Mouse (Mus musculus): Measurements from ENCODE around the gene Insyn1.

The Insyn1 gene

DNA sequence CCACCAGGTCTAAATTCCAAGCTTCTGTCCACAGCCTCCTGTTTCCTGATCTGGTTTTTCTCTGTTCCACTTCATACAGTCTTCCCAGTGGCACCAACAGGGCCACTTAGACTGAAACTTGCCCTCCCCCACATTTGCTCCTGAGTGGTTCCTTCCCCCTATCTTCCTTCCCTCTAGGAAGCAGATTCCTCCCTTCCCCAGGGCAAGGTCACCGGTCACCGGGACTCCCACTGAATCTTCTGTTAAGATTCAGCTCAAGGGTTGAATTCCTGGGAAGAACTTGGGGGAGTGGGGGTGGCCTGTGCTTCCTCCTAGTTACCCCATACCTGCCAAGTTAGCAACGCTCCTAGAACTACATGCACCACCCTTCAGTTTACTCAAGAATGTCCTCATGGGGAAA lies 1.3 kb upstream of the Insyn1 start:
- no peak for DNase-seq (ENCODE audit: low spot score)

DNA sequence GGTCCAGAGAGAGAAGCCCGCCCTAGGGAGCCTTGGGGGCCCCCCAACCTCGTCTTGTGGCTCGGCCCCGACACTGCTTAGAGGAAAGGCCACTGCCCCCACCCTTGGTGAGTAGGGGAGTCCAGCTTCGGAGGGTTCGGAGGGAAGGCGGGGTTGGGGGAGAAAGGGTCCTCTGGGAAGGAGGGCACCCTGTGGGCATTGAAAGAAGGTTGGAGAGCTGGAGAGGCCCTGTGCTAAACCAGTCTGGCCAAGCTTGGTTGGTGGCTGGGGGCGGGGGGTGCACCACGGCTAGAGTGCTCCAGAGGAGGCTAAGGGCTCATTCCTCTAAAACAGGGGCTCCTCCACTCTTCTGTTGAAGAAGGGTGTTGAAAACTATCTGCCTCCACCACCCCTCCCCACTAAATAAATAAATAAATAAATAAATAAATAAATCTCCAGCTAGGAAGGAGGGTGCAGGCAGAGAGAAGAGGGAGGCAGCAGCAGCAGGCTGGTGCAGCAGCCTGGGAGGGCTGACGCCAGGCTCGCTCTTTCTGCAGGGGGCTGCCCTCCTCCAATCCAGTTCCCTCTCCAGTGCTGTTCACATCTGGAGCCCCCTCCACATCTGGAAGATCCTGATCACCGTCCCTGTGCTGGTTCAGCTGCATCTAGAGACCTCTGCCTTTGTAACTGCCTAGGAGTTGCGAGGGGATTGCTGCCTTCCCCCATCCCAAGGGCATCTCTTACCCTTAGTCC lies 896 bp downstream of the Insyn1 start:
- DNase-seq (ENCODE audit: low spot score) = no peak

DNA sequence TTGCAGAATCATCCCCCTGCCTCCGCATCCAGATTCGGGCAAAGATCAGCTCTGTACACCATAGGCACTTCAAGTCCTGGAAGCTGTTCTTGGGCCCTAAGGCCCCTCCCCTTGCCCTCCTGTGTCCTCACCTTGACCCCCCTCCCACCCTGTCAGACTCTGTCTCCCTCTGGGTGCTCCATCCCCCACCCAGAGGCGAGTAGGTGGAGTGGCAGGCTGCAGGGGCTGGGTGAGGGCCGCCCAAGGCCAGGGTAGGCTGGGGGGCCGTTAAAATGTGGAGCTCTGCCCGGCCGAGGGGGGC lies 1.4 kb downstream of the Insyn1 start:
- DNase-seq (ENCODE audit: low spot score) = no peak

DNA sequence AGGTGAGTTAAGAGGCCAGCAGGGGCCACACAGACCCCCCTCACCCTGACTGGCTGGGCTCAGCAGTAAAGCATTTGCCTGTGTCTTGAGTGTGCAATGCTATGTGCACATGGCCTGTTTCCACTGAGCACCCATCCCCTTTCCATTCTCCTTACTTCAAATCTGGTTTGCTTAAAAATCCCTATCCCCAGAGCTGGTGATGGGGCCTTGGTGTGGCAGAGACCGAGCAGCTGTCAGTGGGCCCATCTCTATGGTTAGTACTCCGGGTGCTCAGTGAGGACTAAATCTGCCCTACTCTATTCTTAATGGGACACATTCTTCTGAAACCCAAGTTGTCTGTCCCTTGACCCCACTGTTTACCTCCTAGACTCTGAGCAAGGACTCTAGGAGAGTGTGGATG lies 2.0 kb downstream of the Insyn1 start:
- DNase-seq (ENCODE audit: low spot score) = no peak

GRCm38 (mm10) chr9:58495035-58495434 lies 6.6 kb downstream of the Insyn1 start:
- no peak for DNase-seq (ENCODE audit: low spot score)

GRCm38 (mm10) chr9:58496470-58497182 lies 8.2 kb downstream of the Insyn1 start:
- no peak for DNase-seq (ENCODE audit: low spot score)

DNA sequence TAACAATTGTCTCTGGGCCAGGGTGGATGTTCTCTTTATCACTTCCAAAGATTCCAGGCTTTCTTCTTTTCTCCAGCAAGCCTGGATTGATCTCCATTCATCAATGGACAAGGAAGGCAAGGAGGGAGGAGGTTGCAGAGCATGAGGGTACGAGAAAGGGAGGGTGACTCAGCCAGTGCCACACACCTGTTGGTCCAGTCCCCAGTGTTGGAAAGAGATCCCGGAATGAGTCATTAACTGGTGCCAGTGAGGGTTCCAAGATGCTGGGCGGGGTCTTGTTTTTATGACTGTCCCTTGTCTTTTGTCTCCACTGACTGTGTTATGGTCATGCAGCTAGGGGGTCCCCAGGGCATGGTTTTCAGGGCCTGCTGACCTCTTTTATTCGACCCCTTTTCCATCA lies 9.5 kb downstream of the Insyn1 start:
- no peak for DNase-seq (ENCODE audit: low spot score)

GRCm38 (mm10) chr9:58500946-58501345 lies 12.5 kb downstream of the Insyn1 start:
- DNase-seq (ENCODE audit: low spot score) = no peak

DNA sequence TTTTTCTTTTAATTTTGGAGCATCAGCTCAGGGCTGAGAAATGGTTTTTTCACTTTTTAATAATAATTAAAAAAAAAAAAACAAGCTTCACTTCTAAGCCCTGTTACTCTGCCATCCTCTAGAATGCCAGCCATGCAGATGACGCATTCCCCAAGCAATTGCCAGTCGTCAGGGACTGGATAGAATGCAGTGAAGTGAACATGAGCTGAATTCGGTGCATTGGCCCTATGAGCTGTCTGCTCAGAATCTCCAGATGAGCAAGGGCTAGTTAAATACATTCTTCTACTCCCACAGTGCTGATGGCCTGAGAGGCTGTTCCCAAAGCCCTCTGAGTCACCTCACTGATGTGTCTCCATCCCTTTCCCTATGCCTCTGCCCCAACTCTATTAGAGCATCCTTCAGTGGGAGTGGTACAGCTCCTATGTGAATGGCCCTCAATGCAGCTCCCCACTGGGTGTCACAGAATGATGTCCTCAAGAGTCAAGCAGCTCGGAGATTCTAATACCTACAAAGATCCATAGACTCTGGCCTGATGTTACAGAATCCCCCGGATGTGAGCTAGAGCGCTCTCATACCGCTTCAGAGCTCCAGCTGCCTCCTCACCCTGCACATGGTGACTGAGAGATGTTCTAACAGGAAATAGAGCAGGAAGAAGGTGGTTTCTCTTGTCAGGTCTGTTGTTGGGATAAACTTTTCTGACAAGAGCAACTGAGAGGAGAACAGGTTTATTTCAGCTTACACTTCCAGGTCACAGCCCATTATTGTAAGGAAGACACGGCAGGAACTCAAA lies 19.0 kb downstream of the Insyn1 start:
- no peak for DNase-seq (ENCODE audit: low spot score)

DNA sequence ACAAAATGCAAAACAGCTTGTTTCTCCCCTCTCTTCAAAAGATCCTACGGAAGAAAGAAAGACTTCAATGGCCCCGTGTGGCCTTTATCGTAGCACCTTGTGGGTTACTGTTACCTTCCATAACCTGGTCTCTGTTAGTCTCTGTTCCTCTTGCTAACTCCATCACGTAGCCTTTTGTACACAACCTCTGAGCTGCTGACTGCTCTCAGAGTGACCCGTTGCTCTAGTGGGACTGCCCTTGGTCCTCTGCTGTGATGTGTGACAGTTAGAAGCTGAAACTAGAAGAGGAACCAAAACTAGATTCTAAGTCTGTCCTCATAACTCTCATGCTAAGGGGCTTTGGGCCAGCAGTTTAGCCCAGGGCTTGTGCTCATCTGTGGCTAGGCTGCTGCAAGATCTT lies 22.0 kb downstream of the Insyn1 start:
- DNase-seq (ENCODE audit: low spot score) = no peak

DNA sequence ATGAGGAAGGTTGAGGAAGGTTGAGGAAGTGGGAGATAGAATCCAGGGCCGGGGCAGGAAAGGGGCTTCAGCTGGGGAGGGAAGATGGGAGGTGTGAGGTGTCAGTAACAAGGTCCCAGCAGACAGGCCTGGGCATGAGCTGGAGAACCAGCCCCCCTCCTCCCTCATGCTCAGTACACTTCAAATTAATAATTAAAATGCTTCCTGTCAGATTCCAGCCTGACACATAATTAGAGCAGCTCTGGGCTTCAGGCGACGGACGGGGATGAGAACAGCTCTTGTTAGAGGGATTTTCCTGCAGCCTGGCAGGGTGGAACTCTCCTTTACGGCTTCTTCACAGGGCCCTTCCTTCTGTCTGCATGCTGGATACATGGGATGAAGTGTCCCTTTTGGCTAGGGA lies 25.3 kb downstream of the Insyn1 start:
- no peak for DNase-seq (ENCODE audit: low spot score)

DNA sequence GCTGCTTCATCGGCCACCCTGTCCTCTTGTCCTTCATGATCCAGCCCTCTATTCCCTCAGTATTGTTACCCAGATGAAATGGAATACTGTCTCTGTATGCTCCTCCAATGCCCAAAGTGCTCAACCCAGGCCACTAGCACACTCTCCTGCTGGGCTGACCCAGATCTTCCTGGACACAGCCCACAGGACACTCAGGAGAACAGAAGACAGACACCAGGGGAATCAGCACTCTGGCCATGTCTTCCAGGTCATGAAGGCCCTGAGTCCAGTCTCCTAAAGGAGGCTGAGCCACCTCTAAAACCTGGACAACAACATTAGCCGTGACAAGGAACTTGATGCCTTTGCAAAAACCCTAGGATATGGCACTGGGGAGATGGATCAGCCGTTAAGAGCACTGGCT lies 28.1 kb downstream of the Insyn1 start:
- no peak for DNase-seq (ENCODE audit: low spot score)

GRCm38 (mm10) chr9:58517866-58518750 lies 29.7 kb downstream of the Insyn1 start:
- DNase-seq (ENCODE audit: low spot score) = no peak

- DNase-seq (ENCODE audit: low spot score) = no peak
Observed at GRCm38 (mm10) chr9:58519953-58520352, 31.6 kb downstream of the Insyn1 start.

- no peak for DNase-seq (ENCODE audit: low spot score)
Observed at GRCm38 (mm10) chr9:58520816-58521581, 32.6 kb downstream of the Insyn1 start.

GRCm38 (mm10) chr9:58521883-58522423 lies 33.5 kb downstream of the Insyn1 start:
- DNase-seq (ENCODE audit: low spot score) = no peak

GRCm38 (mm10) chr9:58525108-58525507 lies 36.7 kb downstream of the Insyn1 start:
- DNase-seq (ENCODE audit: low spot score) = no peak

- DNase-seq (ENCODE audit: low spot score) = no peak
Observed at GRCm38 (mm10) chr9:58527841-58528240, 39.4 kb downstream of the Insyn1 start.

- DNase-seq (ENCODE audit: low spot score) = no peak
Observed at GRCm38 (mm10) chr9:58530407-58530806, 42.0 kb downstream of the Insyn1 start.

GRCm38 (mm10) chr9:58532236-58532635 lies 43.8 kb downstream of the Insyn1 start:
- no peak for DNase-seq (ENCODE audit: low spot score)

GRCm38 (mm10) chr9:58533322-58533721 lies 44.9 kb downstream of the Insyn1 start:
- no peak for DNase-seq (ENCODE audit: low spot score)
